Mouse (Mus musculus): ENCODE measurements around the gene Usb1.

Usb1 gene

GRCm38 (mm10) chr8:95335706-95336105 is 3.6 kb downstream of the Usb1 start:
- DNase-seq (ENCODE audit: low spot score in 2 of 2), result no peak

- DNase-seq (ENCODE audit: low spot score in 2 of 2), result no peak
Measured at GRCm38 (mm10) chr8:95336363-95336762, 4.3 kb downstream of the Usb1 start.

- no peak for DNase-seq (ENCODE audit: low spot score in 2 of 2)
Measured at GRCm38 (mm10) chr8:95341721-95342120, 9.6 kb downstream of the Usb1 start.

GRCm38 (mm10) chr8:95344668-95345067 is 12.6 kb downstream of the Usb1 start:
- DNase-seq (ENCODE audit: low spot score in 2 of 2), result no peak

- peak; percentile 54 to 65 for DNase-seq (ENCODE audit: low spot score in 2 of 2)
Measured at GRCm38 (mm10) chr8:95346643-95347545, 14.8 kb downstream of the Usb1 start.

- DNase-seq (ENCODE audit: low spot score in 2 of 2), result no peak
Measured at GRCm38 (mm10) chr8:95348356-95348755, 16.3 kb downstream of the Usb1 start.

- DNase-seq (ENCODE audit: low spot score in 2 of 2), result peak; percentile 80 to 82
Measured at GRCm38 (mm10) chr8:95348811-95349630, 16.9 kb downstream of the Usb1 start.

- DNase-seq (ENCODE audit: low spot score in 2 of 2), result no peak
Measured at GRCm38 (mm10) chr8:95351461-95351860, 19.4 kb downstream of the Usb1 start.

- DNase-seq (ENCODE audit: low spot score in 2 of 2), result peak in 1 of 2 experiments; percentile 49
Measured at GRCm38 (mm10) chr8:95352151-95352870, 20.2 kb downstream of the Usb1 start, which contains the start of gene Mmp15. Gene Mmp15, plus strand, starts transcription at chr8:95352268.

GRCm38 (mm10) chr8:95352871-95353866 is 21.1 kb downstream of the Usb1 start:
- no peak for DNase-seq (ENCODE audit: low spot score in 2 of 2)

- DNase-seq (ENCODE audit: low spot score in 2 of 2), result no peak
Measured at GRCm38 (mm10) chr8:95354606-95355005, 22.5 kb downstream of the Usb1 start.

- no peak for DNase-seq (ENCODE audit: low spot score in 2 of 2)
Measured at GRCm38 (mm10) chr8:95358550-95359411, 26.7 kb downstream of the Usb1 start.

- DNase-seq (ENCODE audit: low spot score in 2 of 2), result no peak
Measured at GRCm38 (mm10) chr8:95360181-95361015, 28.3 kb downstream of the Usb1 start.

GRCm38 (mm10) chr8:95361016-95361341 is 28.9 kb downstream of the Usb1 start:
- no peak for DNase-seq (ENCODE audit: low spot score in 2 of 2)

GRCm38 (mm10) chr8:95362272-95362671 is 30.2 kb downstream of the Usb1 start:
- no peak for DNase-seq (ENCODE audit: low spot score in 2 of 2)

- DNase-seq (ENCODE audit: low spot score in 2 of 2), result no peak
Measured at GRCm38 (mm10) chr8:95363849-95364248, 31.8 kb downstream of the Usb1 start.

GRCm38 (mm10) chr8:95369581-95370326 is 37.7 kb downstream of the Usb1 start:
- DNase-seq (ENCODE audit: low spot score in 2 of 2), result no peak

GRCm38 (mm10) chr8:95373389-95374002 is 41.4 kb downstream of the Usb1 start:
- no peak for DNase-seq (ENCODE audit: low spot score in 2 of 2)
